Mouse (Mus musculus): ENCODE data around the gene Herc3. TPM values are rescaled to one million over a fixed set of nuclear protein-coding genes. Genes with fewer than 3 reads are reported as not detected.

Herc3 gene
- polyA plus RNA-seq, 1 experiment, result not detected

GRCm38 (mm10) chr6:58920735-58921134 is 89.5 kb downstream of the Herc3 start:
- H3K4me1 ChIP-seq (ENCODE audit: control insufficient read depth, insufficient read depth, low read length), result no peaks in the 10 kb centered on the region
- no peak overlapping the region for H3K27ac ChIP-seq (ENCODE audit: insufficient read depth, low read depth, low read length)
- TF ChIP-seq POLR2A (IDR thresholded peaks at IDR 0.05; ENCODE audit: insufficient read depth, low read depth, low read length), result no peak
- no peak for TF ChIP-seq CTCF (IDR thresholded peaks at IDR 0.05; ENCODE audit: insufficient read depth, low read depth, low read length)
- H3K4me3 ChIP-seq (ENCODE audit: insufficient read depth, low read depth, low read length), result no peak overlapping the region
- WGBS, result 47% methylated on average over 6 of the region's 6 CpGs

- no peaks in the 10 kb centered on the region for H3K4me1 ChIP-seq (ENCODE audit: control insufficient read depth, insufficient read depth, low read length)
- no peak for TF ChIP-seq CTCF (IDR thresholded peaks at IDR 0.05; ENCODE audit: insufficient read depth, low read depth, low read length)
- TF ChIP-seq POLR2A (IDR thresholded peaks at IDR 0.05; ENCODE audit: insufficient read depth, low read depth, low read length), result no peak
- WGBS, result 60% methylated on average over 3 of the region's 3 CpGs
- H3K27ac ChIP-seq (ENCODE audit: insufficient read depth, low read depth, low read length), result no peak overlapping the region
- no peak overlapping the region for H3K4me3 ChIP-seq (ENCODE audit: insufficient read depth, low read depth, low read length)
Observed at GRCm38 (mm10) chr6:58921623-58922022, 90.4 kb downstream of the Herc3 start.

- H3K4me1 ChIP-seq (ENCODE audit: control insufficient read depth, insufficient read depth, low read length), result peaks cover 3% of the 10 kb centered on the region; the same call in 1 of the 2 replicates
- H3K4me3 ChIP-seq (ENCODE audit: insufficient read depth, low read depth, low read length), result no peak overlapping the region
- 89% methylated on average over 5 of the region's 5 CpGs for WGBS
- TF ChIP-seq POLR2A (IDR thresholded peaks at IDR 0.05; ENCODE audit: insufficient read depth, low read depth, low read length) (no peak), CTCF (IDR thresholded peaks at IDR 0.05; ENCODE audit: insufficient read depth, low read depth, low read length) (no peak)
- no peak overlapping the region for H3K27ac ChIP-seq (ENCODE audit: insufficient read depth, low read depth, low read length)
Observed at GRCm38 (mm10) chr6:58922511-58922910, 91.2 kb downstream of the Herc3 start.

GRCm38 (mm10) chr6:58927881-58928280 is 96.6 kb downstream of the Herc3 start:
- no peak overlapping the region for H3K27ac ChIP-seq (ENCODE audit: insufficient read depth, low read depth, low read length)
- WGBS, result 52% methylated on average over 2 of the region's 2 CpGs

GRCm38 (mm10) chr6:58929911-58930431 is 98.7 kb downstream of the Herc3 start:
- H3K27ac ChIP-seq (ENCODE audit: insufficient read depth, low read depth, low read length), result no peak overlapping the region
- H3K4me1 ChIP-seq (ENCODE audit: control insufficient read depth, insufficient read depth, low read length), result peaks cover 10% of the 10 kb centered on the region
- TF ChIP-seq POLR2A (IDR thresholded peaks at IDR 0.05; ENCODE audit: insufficient read depth, low read depth, low read length), result no peak
- TF ChIP-seq CTCF (IDR thresholded peaks at IDR 0.05; ENCODE audit: insufficient read depth, low read depth, low read length), result no peak
- WGBS, result 90% methylated on average over 9 of the region's 9 CpGs
- H3K4me3 ChIP-seq (ENCODE audit: insufficient read depth, low read depth, low read length), result no peak overlapping the region

More at GRCm38 (mm10) chr6:58927881-58928280, 96.6 kb downstream of the Herc3 start:
- Histone ChIP-seq H3K4me1 (ENCODE audit: control insufficient read depth, insufficient read depth, low read length) (peaks cover 8% of the 10 kb centered on the region), H3K4me3 (ENCODE audit: insufficient read depth, low read depth, low read length) (no peak overlapping the region)
- TF ChIP-seq CTCF (IDR thresholded peaks at IDR 0.05; ENCODE audit: insufficient read depth, low read depth, low read length) (no peak), POLR2A (IDR thresholded peaks at IDR 0.05; ENCODE audit: insufficient read depth, low read depth, low read length) (no peak)

GRCm38 (mm10) chr6:58931149-58931548 is 99.9 kb downstream of the Herc3 start:
- Histone ChIP-seq H3K4me3 (ENCODE audit: insufficient read depth, low read depth, low read length) (no peak overlapping the region), H3K4me1 (ENCODE audit: control insufficient read depth, insufficient read depth, low read length) (peaks cover 10% of the 10 kb centered on the region), H3K27ac (ENCODE audit: insufficient read depth, low read depth, low read length) (no peak overlapping the region)
- WGBS, result 63% methylated on average over 4 of the region's 4 CpGs
- no peak for TF ChIP-seq CTCF (IDR thresholded peaks at IDR 0.05; ENCODE audit: insufficient read depth, low read depth, low read length)
- TF ChIP-seq POLR2A (IDR thresholded peaks at IDR 0.05; ENCODE audit: insufficient read depth, low read depth, low read length), result no peak

- peaks cover 7% of the 10 kb centered on the region for H3K4me1 ChIP-seq (ENCODE audit: control insufficient read depth, insufficient read depth, low read length)
- TF ChIP-seq POLR2A (IDR thresholded peaks at IDR 0.05; ENCODE audit: insufficient read depth, low read depth, low read length), result no peak
- no peak for TF ChIP-seq CTCF (IDR thresholded peaks at IDR 0.05; ENCODE audit: insufficient read depth, low read depth, low read length)
- 36% methylated on average over 12 of the region's 12 CpGs for WGBS
- H3K27ac ChIP-seq (ENCODE audit: insufficient read depth, low read depth, low read length), result peak overlapping the region; percentile 84
- no peak overlapping the region for H3K4me3 ChIP-seq (ENCODE audit: insufficient read depth, low read depth, low read length)
Observed at GRCm38 (mm10) chr6:58932515-58933188, 101.4 kb downstream of the Herc3 start.

GRCm38 (mm10) chr6:58933189-58933913 is 102.1 kb downstream of the Herc3 start:
- 20% methylated on average over 6 of the region's 6 CpGs for WGBS
- Histone ChIP-seq H3K27ac (ENCODE audit: insufficient read depth, low read depth, low read length) (no peak overlapping the region), H3K4me3 (ENCODE audit: insufficient read depth, low read depth, low read length) (no peak overlapping the region), H3K4me1 (ENCODE audit: control insufficient read depth, insufficient read depth, low read length) (peaks cover 7% of the 10 kb centered on the region)
- TF ChIP-seq CTCF (IDR thresholded peaks at IDR 0.05; ENCODE audit: insufficient read depth, low read depth, low read length), result no peak
- TF ChIP-seq POLR2A (IDR thresholded peaks at IDR 0.05; ENCODE audit: insufficient read depth, low read depth, low read length), result no peak

- peak overlapping the region; percentile 84 for H3K27ac ChIP-seq (ENCODE audit: insufficient read depth, low read depth, low read length)
- peaks cover 7% of the 10 kb centered on the region for H3K4me1 ChIP-seq (ENCODE audit: control insufficient read depth, insufficient read depth, low read length)
- 22% methylated on average over 4 of the region's 4 CpGs for WGBS
- no peak for TF ChIP-seq CTCF (IDR thresholded peaks at IDR 0.05; ENCODE audit: insufficient read depth, low read depth, low read length)
- TF ChIP-seq POLR2A (IDR thresholded peaks at IDR 0.05; ENCODE audit: insufficient read depth, low read depth, low read length), result no peak
- no peak overlapping the region for H3K4me3 ChIP-seq (ENCODE audit: insufficient read depth, low read depth, low read length)
Observed at GRCm38 (mm10) chr6:58934144-58934543, 102.9 kb downstream of the Herc3 start.
